Mouse (Mus musculus) thymus, adult 2 months (tissue): ENCODE measurements around the gene Msi2. TPM values are rescaled to one million over a fixed set of nuclear protein-coding genes. Genes with fewer than 3 reads are reported as not detected.

Source experiments
- DNase-seq: peaks from one replicate; pipeline ENCODE4 v3.0.0; 2021
- H3K27ac ChIP-seq: fragments of 200-500 bp; 2 replicates; pipeline ENCODE4 v1.5.1; 2012; ENCODE audit warnings: low read length, control low read depth; ENCODE audit not compliant: control insufficient read depth, insufficient read depth
- H3K27me3 ChIP-seq: fragments of 200-500 bp; 2 replicates; pipeline ENCODE4 v1.6.1; 2012; ENCODE audit warnings: mild to moderate bottlenecking, low read length, moderate library complexity, mixed read lengths; ENCODE audit not compliant: control insufficient read depth, insufficient read depth
- H3K36me3 ChIP-seq: fragments of 200-500 bp; 2 replicates; pipeline ENCODE4 v1.6.1; 2012; ENCODE audit warnings: mild to moderate bottlenecking, low read length, moderate library complexity; ENCODE audit not compliant: control insufficient read depth, insufficient read depth
- H3K4me1 ChIP-seq: fragments of 200-500 bp; replicated peaks from 2 replicates; pipeline ENCODE4 v1.6.1; 2012; ENCODE audit warnings: low read length; ENCODE audit not compliant: control insufficient read depth, insufficient read depth
- H3K4me3 ChIP-seq: fragments of 200-500 bp; 2 replicates; pipeline ENCODE4 v1.5.1; 2012; ENCODE audit warnings: mild to moderate bottlenecking, low read length, control low read depth, moderate library complexity; ENCODE audit not compliant: control insufficient read depth, insufficient read depth
- CTCF ChIP-seq: fragments of 200-500 bp; IDR thresholded peaks from 2 replicates; pipeline ENCODE4 v1.5.1; 2012; ENCODE audit warnings: mild to moderate bottlenecking, control low read depth, low read length, moderate library complexity, borderline replicate concordance; ENCODE audit not compliant: control insufficient read depth, poor library complexity, insufficient read depth; ENCODE audit errors: extremely low read depth
- POLR2A ChIP-seq: fragments of 200-500 bp; IDR thresholded peaks from 2 replicates; pipeline ENCODE4 v1.6.1; 2012; ENCODE audit warnings: mild to moderate bottlenecking, low read length, control low read depth, moderate library complexity; ENCODE audit not compliant: control insufficient read depth, poor library complexity, insufficient read depth; ENCODE audit errors: extremely low read depth
- WGBS: fragments of 180-500 bp; shearing (Covaris S2); methylation state at CpG from one replicate; pipeline ENCODE4 v1.1.7; 2018; 5-methylcytosine and 5-hydroxymethylcytosine counted together
- polyA plus RNA-seq: library from polyadenylated mRNA; depleted of rRNA; stranded (reverse); fragments of >200 nt; gene quantifications from 2 replicates; pipeline ENCODE4 v1.2.3, GENCODE M21; 2012

The Msi2 gene
- polyA plus RNA-seq, 1 experiment = 51.3 TPM

GRCm38 (mm10) chr11:88327016-88327415 is 391.3 kb downstream of the Msi2 start:
- H3K27me3 ChIP-seq = no peaks in the 10 kb centered on the region
- no peak overlapping the region for H3K27ac ChIP-seq
- no peaks in the 10 kb centered on the region for H3K4me1 ChIP-seq
- H3K4me3 ChIP-seq = no peak overlapping the region
- TF ChIP-seq POLR2A = no peak
- no peak for TF ChIP-seq CTCF
- 58% methylated on average over 4 of the region's 4 CpGs for WGBS
- no peaks in the 10 kb centered on the region for H3K36me3 ChIP-seq
- no peak for DNase-seq

GRCm38 (mm10) chr11:88318850-88319249 is 399.5 kb downstream of the Msi2 start:
- TF ChIP-seq POLR2A (no peak), CTCF (no peak)
- 89% methylated on average over 5 of the region's 5 CpGs for WGBS
- Histone ChIP-seq H3K4me3 (no peak overlapping the region), H3K27ac (no peak overlapping the region), H3K4me1 (no peaks in the 10 kb centered on the region), H3K36me3 (no peaks in the 10 kb centered on the region), H3K27me3 (no peaks in the 10 kb centered on the region)
- DNase-seq = no peak

- no peak overlapping the region for H3K27ac ChIP-seq
- H3K4me3 ChIP-seq = no peak overlapping the region
- TF ChIP-seq CTCF (no peak), POLR2A (no peak)
- no peaks in the 10 kb centered on the region for H3K36me3 ChIP-seq
- H3K4me1 ChIP-seq = no peaks in the 10 kb centered on the region
- H3K27me3 ChIP-seq = no peaks in the 10 kb centered on the region
- 58% methylated on average over 5 of the region's 5 CpGs for WGBS
- DNase-seq = no peak
These were observed 402.9 kb downstream of the Msi2 start for GRCm38 (mm10) chr11:88315393-88315792.

- no peaks in the 10 kb centered on the region for H3K27me3 ChIP-seq
- DNase-seq = no peak
- H3K27ac ChIP-seq = no peak overlapping the region
- H3K4me1 ChIP-seq = no peaks in the 10 kb centered on the region
- no peaks in the 10 kb centered on the region for H3K36me3 ChIP-seq
- no peak for TF ChIP-seq CTCF
- TF ChIP-seq POLR2A = no peak
- WGBS = 77% methylated on average over 6 of the region's 6 CpGs
- H3K4me3 ChIP-seq = no peak overlapping the region
These were observed 403.8 kb downstream of the Msi2 start for GRCm38 (mm10) chr11:88314471-88314870.

GRCm38 (mm10) chr11:88313512-88313911 is 404.8 kb downstream of the Msi2 start:
- H3K4me1 ChIP-seq = no peaks in the 10 kb centered on the region
- WGBS = 65% methylated on average over 8 of the region's 8 CpGs
- no peaks in the 10 kb centered on the region for H3K36me3 ChIP-seq
- no peak overlapping the region for H3K4me3 ChIP-seq
- TF ChIP-seq POLR2A = no peak
- no peak for TF ChIP-seq CTCF
- no peaks in the 10 kb centered on the region for H3K27me3 ChIP-seq
- no peak overlapping the region for H3K27ac ChIP-seq
- no peak for DNase-seq

GRCm38 (mm10) chr11:88311606-88312005 is 406.7 kb downstream of the Msi2 start:
- Histone ChIP-seq H3K4me1 (no peaks in the 10 kb centered on the region), H3K27ac (no peak overlapping the region), H3K27me3 (no peaks in the 10 kb centered on the region), H3K36me3 (no peaks in the 10 kb centered on the region), H3K4me3 (no peak overlapping the region)
- 89% methylated on average over 7 of the region's 7 CpGs for whole genome bisulfite sequencing
- no peak for DNase-seq
- TF ChIP-seq POLR2A = no peak
- TF ChIP-seq CTCF = no peak

GRCm38 (mm10) chr11:88310773-88311172 is 407.5 kb downstream of the Msi2 start:
- H3K27me3 ChIP-seq = no peaks in the 10 kb centered on the region
- H3K27ac ChIP-seq = no peak overlapping the region
- no peak for DNase-seq
- TF ChIP-seq POLR2A = no peak
- no peak for TF ChIP-seq CTCF
- WGBS = 89% methylated on average over 6 of the region's 6 CpGs
- H3K36me3 ChIP-seq = no peaks in the 10 kb centered on the region
- no peak overlapping the region for H3K4me3 ChIP-seq
- H3K4me1 ChIP-seq = no peaks in the 10 kb centered on the region
